Mouse (Mus musculus) heart, postnatal 36 days (tissue): ENCODE measurements around the gene Relt. TPM values are rescaled to one million over a fixed set of nuclear protein-coding genes. Genes with fewer than 3 reads are reported as not detected.

ENCODE experiments used
- DNase-seq, 2 experiments: peaks; one replicate each; pipeline ENCODE4 v3.0.0; 2021 to 2022
- intact Hi-C: fragments of 180-260 bp; cut with DNase I; formaldehyde crosslinking; loops from one replicate; pipeline ENCODE4 v1.15.1; 2025
- microRNA-seq, 2 experiments: library from miRNA; unstranded; fragments of <30 nt; microRNA quantifications; one replicate each; pipeline ENCODE4 v1.2.0; 2021; ENCODE audit warnings: borderline number of aligned reads in 2 of 2
- total RNA-seq, 2 experiments: library from RNA; stranded (reverse); gene quantifications; 2 replicates each; pipeline ENCODE4 v1.2.3; 2021

Relt gene
- total RNA-seq, 2 experiments from 2014 or later = 2.1 to 3.1 TPM

- no peak for DNase-seq
- intact Hi-C loops = no loop called here
Observed at GRCm38 (mm10) chr7:100815900-100816570, 47.2 kb downstream of the Relt start.

- intact Hi-C loops = no loop called here
Observed at GRCm38 (mm10) chr7:100812641-100813040, 50.6 kb downstream of the Relt start.

GRCm38 (mm10) chr7:100811912-100812311 is 51.3 kb downstream of the Relt start:
- intact Hi-C loops = no loop called here
- DNase-seq = no peak

More at GRCm38 (mm10) chr7:100812641-100813040, 50.6 kb downstream of the Relt start:
- DNase-seq = no peak

GRCm38 (mm10) chr7:100805391-100805790 is 57.9 kb downstream of the Relt start:
- no peak for DNase-seq
- intact Hi-C loops = no loop called here

DNA sequence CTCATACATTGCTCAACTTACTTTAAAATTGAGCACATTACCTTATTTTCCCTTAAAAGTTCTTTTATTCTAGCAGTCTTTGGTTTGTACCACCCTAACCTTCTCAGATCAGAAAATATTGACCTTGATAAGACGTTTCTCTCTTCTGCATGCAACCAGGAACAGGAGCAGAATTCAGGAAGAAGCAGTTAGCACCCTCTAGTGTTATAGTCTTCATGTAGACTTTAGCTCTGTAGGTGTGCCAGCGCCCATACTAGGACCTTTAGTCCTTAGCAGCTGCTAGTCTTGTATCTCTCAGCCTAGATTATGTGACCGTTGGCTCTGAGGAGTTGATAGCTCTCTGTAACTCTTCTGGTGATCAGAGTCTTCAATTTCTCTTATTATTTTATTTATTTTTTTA is 64.4 kb downstream of the Relt start:
- no peak for DNase-seq
- intact Hi-C loops = loop anchor here (1.0 to 10.0 kb wide), 2 partner anchors 114 to 274 kb away; no protein-coding TSS in a partner anchor

Small RNA genes lying within 50 kb of the gene (microRNA-seq; reads per million reads assigned to microRNA genes)
- gene Mir3102 = 318 to 324 reads per million in 2 experiments

Other genes starting within 250 kb of the Relt start
- gene Plekhb1, start 201.0 kb downstream of the Relt start, total RNA-seq = 1 to 10 TPM; 2.6 to 2.7 TPM
- gene Fam168a, start 156.8 kb downstream of the Relt start, total RNA-seq = 10 to 100 TPM; 38.8 to 44.7 TPM
- gene Arhgef17, start 68.7 kb upstream of the Relt start, total RNA-seq = 10 to 100 TPM; 24.3 to 29.9 TPM
- 1 to 10 TPM; 4.3 to 4.7 TPM for gene P2ry6, start 111.2 kb upstream of the Relt start, total RNA-seq
- gene P2ry2, start 149.4 kb upstream of the Relt start, total RNA-seq = 10 to 100 TPM; 19.6 to 28.4 TPM
- gene Fchsd2, start 229.4 kb upstream of the Relt start, total RNA-seq = 10 to 100 TPM; 22.8 to 25.3 TPM